Mouse (Mus musculus) CH12.LX (cell line): ENCODE data around the gene Svep1. TPM values are rescaled to one million over a fixed set of nuclear protein-coding genes. Genes with fewer than 3 reads are reported as not detected.

Experiments used
- DNase-seq: peaks from one replicate; pipeline ENCODE4 v3.0.0-alpha.2; 2013; ENCODE audit errors: extremely low read depth
- H3K27ac ChIP-seq: 2 replicates; pipeline ENCODE4 v1.5.1; 2012; ENCODE audit warnings: low read depth, mild to moderate bottlenecking, control low read depth, moderate library complexity; ENCODE audit not compliant: insufficient read depth
- H3K27me3 ChIP-seq: replicated peaks from 2 replicates; pipeline ENCODE3; 2012; ENCODE audit warnings: inconsistent platforms
- H3K36me3 ChIP-seq, 2 experiments: replicated peaks in 1 of 2; 2 replicates each; pipeline versions ENCODE3 to v1.6.1; 2012; ENCODE audit warnings: inconsistent platforms in 1 of 2, low read length in 1 of 2, mild to moderate bottlenecking in 1 of 2, mixed read lengths in 1 of 2, moderate library complexity in 1 of 2; ENCODE audit not compliant: control insufficient read depth in 1 of 2, insufficient read depth in 1 of 2
- H3K4me1 ChIP-seq, 2 experiments: 2 replicates each; pipeline ENCODE4 v1.6.1; 2012; ENCODE audit warnings: inconsistent platforms in 1 of 2, moderate library complexity in 1 of 2; ENCODE audit not compliant: insufficient read depth in 2 of 2, control insufficient read depth in 1 of 2
- H3K4me2 ChIP-seq: 2 replicates; pipeline ENCODE4 v1.6.1; 2012; ENCODE audit warnings: low read depth, mild to moderate bottlenecking, control low read depth; ENCODE audit not compliant: poor library complexity, insufficient read depth, severe bottlenecking
- H3K4me3 ChIP-seq, 3 experiments: fragments of 150-350 bp in 1 of 3; sonication (generic) in 1 of 3; replicated peaks in 1 of 3; 2 replicates each; pipeline versions ENCODE3 to v1.5.1; 2011 to 2012; ENCODE audit warnings: low read depth in 2 of 3, low read length in 2 of 3, mild to moderate bottlenecking in 2 of 3, moderate library complexity in 2 of 3, control low read depth in 1 of 3, improper control_type of control experiment in 1 of 3, inconsistent platforms in 1 of 3, mixed read lengths in 1 of 3; ENCODE audit not compliant: poor library complexity in 1 of 3
- H3K79me2 ChIP-seq: replicated peaks from 2 replicates; pipeline ENCODE4 v1.6.1; 2012; ENCODE audit warnings: mild to moderate bottlenecking, moderate library complexity; ENCODE audit not compliant: control insufficient read depth, poor library complexity, insufficient read depth, severe bottlenecking; ENCODE audit errors: extremely low read depth
- H3K9ac ChIP-seq: 2 replicates; pipeline ENCODE4 v1.6.1; 2012; ENCODE audit warnings: low read depth, mild to moderate bottlenecking, control low read depth, moderate library complexity; ENCODE audit not compliant: insufficient read depth
- H3K9me3 ChIP-seq: replicated peaks from 2 replicates; pipeline ENCODE3; 2012; ENCODE audit warnings: low read length, inconsistent platforms, mixed read lengths
- CHD2 ChIP-seq: IDR thresholded peaks from 2 replicates; pipeline ENCODE4 v1.6.1; 2011; ENCODE audit warnings: low read length, improper control_type of control experiment
- CTCF ChIP-seq, 2 experiments: IDR thresholded peaks in 1 of 2; conservative IDR thresholded peaks in 1 of 2; 2 replicates each; pipeline ENCODE4 v1.5.1; 2011 to 2012; ENCODE audit warnings: low read depth in 2 of 2, low read length in 2 of 2, improper control_type of control experiment in 1 of 2, inconsistent platforms in 1 of 2, mild to moderate bottlenecking in 1 of 2, moderate library complexity in 1 of 2
- ELF1 ChIP-seq: IDR thresholded peaks from 2 replicates; pipeline ENCODE4 v1.6.1; 2014; ENCODE audit warnings: low read depth, mild to moderate bottlenecking, inconsistent platforms, low read length, improper control_type of control experiment
- HCFC1 ChIP-seq: IDR thresholded peaks from 2 replicates; pipeline ENCODE4 v1.6.1; 2012; ENCODE audit warnings: low read depth, mild to moderate bottlenecking, inconsistent platforms, low read length, improper control_type of control experiment
- IRF4 ChIP-seq: IDR thresholded peaks from 2 replicates; pipeline ENCODE4 v1.6.1; 2014; ENCODE audit warnings: low read depth, mild to moderate bottlenecking, inconsistent platforms, low read length, improper control_type of control experiment
- JUN ChIP-seq: IDR thresholded peaks from 2 replicates; pipeline ENCODE4 v1.6.1; 2011; ENCODE audit warnings: low read depth, mild to moderate bottlenecking, low read length, improper control_type of control experiment, moderate library complexity; ENCODE audit not compliant: insufficient read depth
- KAT2A ChIP-seq: IDR thresholded peaks from 2 replicates; pipeline ENCODE4 v1.6.1; 2012; ENCODE audit warnings: low read length, improper control_type of control experiment, inconsistent platforms; ENCODE audit not compliant: insufficient replicate concordance
- MAZ ChIP-seq: IDR thresholded peaks from 2 replicates; pipeline ENCODE4 v1.6.1; 2012; ENCODE audit warnings: low read depth, mild to moderate bottlenecking, inconsistent platforms, low read length, improper control_type of control experiment, moderate library complexity
- RAD21 ChIP-seq: IDR thresholded peaks from 2 replicates; pipeline ENCODE4 v1.6.1; 2011; ENCODE audit warnings: low read depth, mild to moderate bottlenecking, low read length, improper control_type of control experiment, moderate library complexity
- SIN3A ChIP-seq: IDR thresholded peaks from 2 replicates; pipeline ENCODE4 v1.6.1; 2012; ENCODE audit warnings: low read length, improper control_type of control experiment, inconsistent platforms
- SMC3 ChIP-seq: IDR thresholded peaks from 2 replicates; pipeline ENCODE4 v1.6.1; 2011; ENCODE audit warnings: low read depth, low read length, improper control_type of control experiment
- TBP ChIP-seq: conservative IDR thresholded peaks from 2 replicates; pipeline ENCODE4 v1.6.1; 2011; ENCODE audit warnings: low read depth, low read length, improper control_type of control experiment
- TCF12 ChIP-seq: IDR thresholded peaks from 2 replicates; pipeline ENCODE4 v1.6.1; 2014; ENCODE audit warnings: low read depth, mild to moderate bottlenecking, inconsistent platforms, low read length, improper control_type of control experiment
- USF1 ChIP-seq: IDR thresholded peaks from 2 replicates; pipeline ENCODE4 v1.6.1; 2014; ENCODE audit warnings: low read depth, mild to moderate bottlenecking, inconsistent platforms, low read length, improper control_type of control experiment
- ZC3H11A ChIP-seq: IDR thresholded peaks from 2 replicates; pipeline ENCODE4 v1.6.1; 2012; ENCODE audit warnings: low read depth, mild to moderate bottlenecking, inconsistent platforms, low read length, improper control_type of control experiment
- dilution Hi-C: fragments of 300-500 bp; cut with MboI; formaldehyde crosslinking; loops from 2 replicates; pipeline ENCODE4 v1.14.3; 2020; ENCODE audit warnings: low sequenced_read_pairs; ENCODE audit not compliant: extremely low pct_unique_long_range_greater_than_20kb, extremely low pct_ligation_motif_present
- in situ Hi-C: fragments of 300-500 bp; cut with MboI; formaldehyde crosslinking; loops from 3 replicates; pipeline ENCODE4 v1.14.3; 2019; ENCODE audit warnings: low sequenced_read_pairs, low pct_ligation_motif_present, low pct_unique_long_range_greater_than_20kb, mixed read lengths
- polyA plus RNA-seq: library from polyadenylated mRNA; unstranded; fragments of >175 nt; gene quantifications from 2 replicates; pipeline ENCODE4 v1.2.1, GENCODE M21; 2012; ENCODE audit warnings: low read depth; ENCODE audit not compliant: insufficient read length
- total RNA-seq, 2 experiments: library from RNA; depleted of rRNA; stranded (reverse); fragments of 300-350 nt in 1 of 2; fragments of >200 nt in 1 of 2; gene quantifications; 2 replicates each; pipeline ENCODE4 v1.2.3; 2012 to 2014

Svep1 gene
- total and polyA plus RNA-seq, 3 experiments, result not detected

DNA sequence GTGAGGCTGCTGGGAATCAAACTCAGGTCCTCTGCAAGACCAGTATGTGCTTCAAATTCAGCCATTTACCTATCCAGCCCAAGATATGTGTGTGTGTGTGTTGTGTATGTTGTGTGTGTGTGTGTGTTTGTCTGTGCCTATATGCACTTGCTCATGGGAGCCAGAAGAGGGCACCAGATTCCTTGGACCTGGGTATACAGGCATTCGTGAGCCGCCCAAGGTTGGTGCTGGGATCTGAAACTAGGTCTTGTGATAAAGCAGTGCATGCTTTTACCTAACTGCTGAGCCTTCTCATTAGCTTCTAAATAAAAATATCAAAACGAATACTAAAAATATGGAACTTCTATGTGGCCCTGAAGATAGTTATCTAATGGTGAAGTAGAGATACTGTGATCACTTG lies 121.3 kb downstream of the Svep1 start:
- no peak overlapping the region for H3K27ac ChIP-seq
- in situ Hi-C loops, result loop anchor here (25.0 kb wide), 1 partner anchor 423 kb away; no protein-coding TSS in a partner anchor
- dilution Hi-C loops, result no loop called here
- H3K36me3 ChIP-seq, result no peaks in the 10 kb centered on the region
- no peak overlapping the region for H3K9ac ChIP-seq
- H3K4me1 ChIP-seq, result no peaks in the 10 kb centered on the region
- peak; percentile 17 for DNase-seq
- no peak overlapping the region for H3K4me2 ChIP-seq
- H3K9me3 ChIP-seq, result no peaks in the 10 kb centered on the region
- TF ChIP-seq RAD21 (peak; percentile 7), TBP (no peak), KAT2A (no peak), HCFC1 (no peak), USF1 (no peak), CTCF (conservative IDR thresholded peaks at IDR 0.05 in 1 of 2, IDR thresholded peaks at IDR 0.05 in 1 of 2; ENCODE audit: low read depth in 2 of 2, low read length in 2 of 2) (peak; percentile 19 to 41; a peak in 3 of 4 replicates), JUN (no peak), IRF4 (no peak)
- H3K4me3 ChIP-seq, result no peak overlapping the region
- no peaks in the 10 kb centered on the region for H3K27me3 ChIP-seq
- H3K79me2 ChIP-seq, result no peaks in the 10 kb centered on the region

DNA sequence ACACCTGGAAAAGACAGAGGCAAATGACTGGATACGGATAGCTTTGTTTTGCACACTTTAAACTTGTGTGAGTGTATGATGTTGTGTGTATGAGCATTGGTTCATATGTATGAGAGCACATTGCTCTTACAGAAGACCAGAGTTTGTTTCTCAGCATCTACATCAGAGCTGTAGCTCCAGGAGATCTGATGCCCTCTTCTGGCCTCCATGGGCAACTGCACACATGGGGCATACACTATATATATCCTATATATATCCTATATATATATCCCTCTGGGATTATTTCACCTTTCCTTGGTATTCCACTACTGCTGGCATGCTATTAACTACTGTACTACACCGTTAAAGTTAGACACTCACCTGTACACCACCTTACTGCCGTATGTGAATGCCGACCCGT lies 122.5 kb downstream of the Svep1 start:
- dilution Hi-C loops, result no loop called here
- Histone ChIP-seq H3K27ac (no peak overlapping the region), H3K9ac (no peak overlapping the region), H3K4me1 (no peaks in the 10 kb centered on the region), H3K4me3 (no peak overlapping the region), H3K79me2 (no peaks in the 10 kb centered on the region)
- DNase-seq, result no peak
- 0 out of 4 replicates have a peak, but pooled peaks of 1 of the 2 experiments have one; percentile 13 for TF ChIP-seq CTCF (conservative IDR thresholded peaks at IDR 0.05 in 1 of 2, IDR thresholded peaks at IDR 0.05 in 1 of 2; ENCODE audit: low read depth in 2 of 2, low read length in 2 of 2)
- TF ChIP-seq CHD2, result no peak
- TF ChIP-seq, all 38 proteins: peak for 1
- Histone ChIP-seq H3K9me3 (no peaks in the 10 kb centered on the region), H3K4me2 (no peak overlapping the region), H3K27me3 (no peaks in the 10 kb centered on the region), H3K36me3 (no peaks in the 10 kb centered on the region)
- in situ Hi-C loops, result loop anchor here (25.0 kb wide), 1 partner anchor 422 kb away; no protein-coding TSS in a partner anchor

GRCm38 (mm10) chr4:58082588-58082987 lies 124.1 kb downstream of the Svep1 start:
- H3K27ac ChIP-seq, result no peak overlapping the region
- in situ Hi-C loops (loop anchor here (25.0 kb wide), 1 partner anchor 420 kb away; no protein-coding TSS in a partner anchor), dilution Hi-C loops (no loop called here)
- no peaks in the 10 kb centered on the region for H3K79me2 ChIP-seq
- no peaks in the 10 kb centered on the region for H3K36me3 ChIP-seq
- peak; percentile 59 for DNase-seq
- H3K4me3 ChIP-seq, result no peak overlapping the region
- no peak overlapping the region for H3K9ac ChIP-seq
- no peaks in the 10 kb centered on the region for H3K27me3 ChIP-seq
- TF ChIP-seq ZC3H11A, result 0 out of 2 replicates have a peak, but pooled peaks have one; percentile 17
- TF ChIP-seq ELF1, result peak; percentile 57; the same call in 1 of the 2 replicates
- peak; percentile 73 for TF ChIP-seq RAD21
- TF ChIP-seq MAZ, result no peak
- peak; percentile 69 to 88 for TF ChIP-seq CTCF (conservative IDR thresholded peaks at IDR 0.05 in 1 of 2, IDR thresholded peaks at IDR 0.05 in 1 of 2; ENCODE audit: low read depth in 2 of 2, low read length in 2 of 2)
- peak; percentile 24; the same call in 1 of the 2 replicates for TF ChIP-seq IRF4
- no peak for TF ChIP-seq SIN3A
- 0 out of 2 replicates have a peak, but pooled peaks have one; percentile 37 for TF ChIP-seq TCF12
- TF ChIP-seq SMC3, result peak; percentile 78
- no peak overlapping the region for H3K4me2 ChIP-seq
- no peaks in the 10 kb centered on the region for H3K4me1 ChIP-seq
- no peaks in the 10 kb centered on the region for H3K9me3 ChIP-seq
